Mouse (Mus musculus) heart, postnatal 14 days (tissue): Measurements from ENCODE around the gene Ctla4. TPM values are rescaled to one million over a fixed set of nuclear protein-coding genes. Genes with fewer than 3 reads are reported as not detected.

Source experiments
- DNase-seq, 2 experiments: peaks; one replicate each; pipeline ENCODE4 v3.0.0; 2021 to 2022
- intact Hi-C: fragments of 180-260 bp; cut with DNase I; formaldehyde crosslinking; loops from one replicate; pipeline ENCODE4 v1.15.1; 2025
- long read RNA-seq, 2 experiments: library from polyadenylated mRNA; stranded (forward); transcript quantifications; one replicate each; pipeline ENCODE4 v2.0.0; 2021
- total RNA-seq, 2 experiments: library from RNA; stranded (reverse); gene quantifications; 2 replicates each; pipeline ENCODE4 v1.2.3; 2021

Ctla4 gene
- total RNA-seq, result under 1 TPM; 0.22 to 0.54 TPM
- long read RNA-seq, experiment 1, partial matches to known transcripts, result 0 of 1 reads
- long read RNA-seq, experiment 1, other reads (novel, unspliced or antisense), result 1 of 1 reads
- long read RNA-seq, experiment 2, result 0 reads

DNA sequence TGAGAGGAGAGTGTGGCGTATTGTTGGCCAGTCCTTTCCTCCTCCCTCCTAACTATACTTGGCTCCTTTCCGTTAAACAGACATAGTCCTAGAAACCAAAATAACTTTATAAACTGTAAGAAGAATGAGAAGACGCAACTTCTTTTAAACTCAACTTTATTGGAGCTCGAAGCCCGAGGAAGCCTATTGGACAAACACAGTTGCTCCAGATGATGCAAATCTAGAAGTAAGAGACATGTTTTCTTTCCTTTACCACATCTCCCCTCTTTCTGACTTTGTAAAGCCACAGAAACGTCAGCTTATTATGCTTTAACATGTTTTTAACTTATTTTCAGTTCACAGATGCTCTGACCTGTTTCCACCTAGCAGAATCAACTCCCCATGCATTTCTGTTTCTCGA is at the start of gene Ctla4:
Ctla4 (plus strand) TSS at position 20 of the 400 bp plus-strand sequence.
- no peak for DNase-seq
- intact Hi-C loops, result no loop called here

GRCm38 (mm10) chr1:60839161-60839560 is 47.6 kb upstream of the Ctla4 start:
- no peak for DNase-seq
- intact Hi-C loops, result no loop called here

DNA sequence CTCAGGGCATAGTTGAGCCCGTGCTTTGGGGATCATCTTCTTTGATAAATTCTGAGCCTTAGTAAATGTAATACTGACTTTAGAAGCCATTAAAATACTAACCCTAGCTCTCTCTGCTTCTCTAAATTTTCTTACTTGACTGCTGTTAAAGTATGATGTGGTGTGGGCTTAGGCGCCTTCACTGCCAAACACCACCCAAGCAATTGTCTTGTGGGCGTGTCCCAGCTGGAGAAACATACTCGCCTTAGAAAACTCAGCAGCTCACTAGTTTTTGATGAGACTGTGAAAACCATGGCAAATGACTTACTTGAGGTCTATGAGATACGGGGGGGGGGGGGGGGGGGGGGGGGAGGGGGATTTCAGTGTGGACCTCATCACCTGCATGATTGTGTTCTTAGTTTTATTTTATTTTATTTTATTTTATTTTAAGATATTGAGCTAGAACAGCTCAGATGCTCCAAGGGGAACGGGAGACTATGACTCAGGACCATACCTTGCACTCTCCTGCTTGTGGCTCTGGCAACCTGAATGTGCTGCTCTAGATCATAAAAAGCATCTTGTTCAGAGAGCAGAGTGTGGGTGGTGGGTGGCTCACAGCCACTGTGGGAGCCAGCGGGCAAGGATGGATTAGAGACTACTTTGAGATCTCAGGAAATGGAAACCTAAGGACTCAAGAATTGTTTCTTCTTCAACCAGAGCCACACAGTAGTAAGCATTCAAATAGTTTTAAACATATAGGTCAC is 41.3 kb upstream of the Ctla4 start:
- intact Hi-C loops, result no loop called here
- DNase-seq, result no peak

DNA sequence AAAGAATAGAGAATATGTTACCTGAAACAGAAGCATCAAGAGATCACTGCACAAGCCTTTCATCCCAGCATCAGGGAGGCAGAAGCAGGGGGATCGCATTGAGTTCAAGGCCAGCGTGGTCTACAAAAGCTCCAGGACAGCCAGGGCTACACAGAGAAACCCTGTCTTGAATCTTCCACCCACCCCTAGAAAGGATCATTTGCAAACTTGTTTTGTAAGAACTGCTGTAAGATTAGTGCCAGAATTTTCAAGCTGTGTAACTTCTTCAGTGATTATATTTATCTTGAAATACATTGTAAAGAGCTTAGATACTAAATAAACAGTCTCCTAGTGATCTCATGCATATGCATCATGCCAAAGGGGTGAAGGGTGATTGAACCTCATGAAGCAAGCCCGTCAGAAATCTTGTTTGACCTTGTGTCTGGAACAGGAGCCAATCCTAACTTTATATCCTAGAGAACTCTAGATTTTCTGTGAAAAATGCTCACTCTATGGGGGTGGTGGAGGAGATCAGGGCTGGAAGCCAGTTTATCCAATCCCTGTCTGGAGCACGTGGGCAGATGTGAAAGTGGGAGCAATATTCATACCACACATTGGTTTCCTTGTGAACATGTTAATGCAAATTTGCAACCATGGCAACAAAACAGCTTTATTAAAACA is 40.1 kb upstream of the Ctla4 start:
- intact Hi-C loops, result no loop called here
- DNase-seq, result no peak

GRCm38 (mm10) chr1:60849112-60849511 is 37.7 kb upstream of the Ctla4 start:
- no peak for DNase-seq
- intact Hi-C loops, result no loop called here

- intact Hi-C loops, result loop anchor here (5.0 kb wide), 1 partner anchor 113 kb away; no protein-coding TSS in a partner anchor
- no peak for DNase-seq
These were observed 37.0 kb upstream of the Ctla4 start for GRCm38 (mm10) chr1:60849816-60850215.

DNA sequence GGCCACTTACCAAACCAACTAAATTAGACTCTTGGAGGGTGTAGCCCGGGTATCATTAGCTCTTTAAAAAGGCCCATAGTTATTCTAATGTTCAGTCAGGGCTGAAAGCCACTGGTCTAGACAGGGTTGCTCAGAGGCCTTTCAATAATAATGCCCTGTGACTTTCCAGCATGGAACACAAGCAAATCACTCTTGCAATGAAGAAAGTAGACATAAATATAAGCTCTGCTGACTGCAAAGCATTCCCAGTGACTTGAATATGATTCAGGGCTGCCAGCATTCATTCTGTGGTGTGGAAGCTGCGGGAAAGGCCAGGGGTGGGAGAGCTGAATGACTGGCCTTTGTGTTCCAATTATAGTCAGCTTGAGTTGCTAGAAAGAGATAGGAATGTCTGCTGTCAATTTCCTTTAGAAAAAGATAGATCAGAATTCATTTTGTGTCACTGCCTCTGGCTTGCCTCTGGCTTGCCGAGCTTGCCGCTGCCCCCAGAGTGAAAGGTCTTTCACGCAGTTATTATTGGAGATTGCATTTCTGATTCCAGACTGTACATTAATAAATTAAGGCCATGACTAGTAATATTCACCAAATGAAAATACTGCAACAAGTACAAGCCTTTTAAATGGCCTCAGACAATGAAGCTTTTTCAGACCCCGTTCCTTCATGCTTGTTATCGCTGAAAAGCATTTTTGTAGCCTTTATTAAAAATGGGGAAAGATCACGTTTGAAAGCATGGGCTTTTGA is 35.6 kb upstream of the Ctla4 start:
- intact Hi-C loops, result loop anchor here (5.0 kb wide), 1 partner anchor 114 kb away; no protein-coding TSS in a partner anchor
- DNase-seq, result no peak

GRCm38 (mm10) chr1:60852075-60852769 is 34.6 kb upstream of the Ctla4 start:
- intact Hi-C loops, result loop anchor here (5.0 kb wide), 1 partner anchor 115 kb away; no protein-coding TSS in a partner anchor
- no peak for DNase-seq

- intact Hi-C loops, result loop anchor here (5.0 kb wide), 1 partner anchor 115 kb away; no protein-coding TSS in a partner anchor
- DNase-seq, result no peak
These were observed 34.0 kb upstream of the Ctla4 start for GRCm38 (mm10) chr1:60852770-60853147.

DNA sequence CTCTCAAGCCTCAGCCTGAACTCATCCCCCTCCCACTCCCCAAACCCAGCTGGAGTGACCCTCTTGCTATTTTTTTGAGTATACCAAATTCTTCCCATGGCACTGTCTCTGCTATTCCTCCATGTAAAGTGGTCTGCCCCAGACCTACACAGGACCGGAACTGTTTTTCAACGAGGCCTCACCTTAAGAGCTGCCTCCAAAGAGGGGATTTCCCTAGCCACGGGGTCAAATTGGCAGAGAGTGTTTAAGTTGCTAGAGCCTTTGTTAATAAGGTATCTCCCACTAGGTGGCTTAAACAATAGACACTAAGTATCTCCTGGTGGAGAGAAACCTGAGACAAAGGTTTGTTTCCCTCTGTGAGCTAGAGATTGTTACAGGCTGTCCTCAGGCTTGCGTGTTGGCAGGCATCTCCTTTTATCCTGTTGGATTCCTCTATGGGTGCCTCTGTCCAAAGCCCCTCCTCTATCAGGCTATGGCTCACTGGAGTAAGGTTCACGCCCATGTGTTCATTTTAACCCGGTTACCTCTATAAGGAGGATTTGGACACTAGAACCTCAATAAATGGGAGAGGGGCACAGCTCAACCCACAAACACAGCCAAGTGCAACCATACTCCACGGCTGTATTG is 33.4 kb upstream of the Ctla4 start:
- intact Hi-C loops, result loop anchor here (5.0 kb wide), 1 partner anchor 116 kb away; no protein-coding TSS in a partner anchor
- no peak for DNase-seq

DNA sequence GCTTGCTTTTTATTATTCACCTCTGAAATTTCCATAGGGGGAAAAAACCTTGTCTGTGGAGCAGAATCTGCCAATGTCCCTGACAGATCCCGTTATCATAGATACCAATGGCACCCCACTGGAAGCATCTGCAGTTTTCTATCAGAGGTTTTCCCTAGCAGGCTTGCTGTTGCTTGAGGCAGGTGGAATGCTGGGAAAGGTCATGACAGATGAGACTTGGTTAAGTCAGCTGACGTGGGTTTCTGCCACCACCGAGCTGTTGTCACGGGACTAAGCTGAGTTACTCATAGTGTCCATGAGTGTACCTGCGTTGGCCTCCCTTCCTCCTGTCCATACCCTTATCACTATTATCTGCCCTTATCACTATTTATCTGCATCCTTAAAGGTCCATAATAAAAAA is 32.8 kb upstream of the Ctla4 start:
- DNase-seq, result no peak
- intact Hi-C loops, result loop anchor here (5.0 kb wide), 1 partner anchor 117 kb away; no protein-coding TSS in a partner anchor

- intact Hi-C loops, result loop anchor here (5.0 kb wide), 2 partner anchors 190 to 235 kb away; no protein-coding TSS in a partner anchor
- DNase-seq, result no peak
These were observed 29.2 kb upstream of the Ctla4 start for GRCm38 (mm10) chr1:60857351-60858220.

DNA sequence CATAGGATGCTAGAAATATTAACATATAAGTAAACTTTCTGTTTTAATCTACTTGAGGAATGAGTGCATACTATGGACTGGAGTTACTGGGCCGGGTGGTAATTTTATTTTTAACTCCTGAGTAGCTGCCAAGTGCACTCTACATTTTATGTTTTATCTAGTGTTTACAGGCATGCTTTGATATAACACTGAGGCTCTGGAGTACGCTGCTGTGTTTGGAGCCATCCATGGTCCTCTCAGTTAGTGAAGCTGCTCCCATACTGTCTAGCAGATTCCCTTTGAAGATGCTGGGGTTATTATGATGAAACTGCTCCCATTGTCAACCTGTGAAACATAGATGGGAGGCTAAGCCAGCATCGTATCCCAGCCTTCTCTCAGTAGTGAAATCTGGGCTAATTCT is 27.6 kb upstream of the Ctla4 start:
- no peak for DNase-seq
- intact Hi-C loops, result loop anchor here (5.0 kb wide), 2 partner anchors 192 to 237 kb away; no protein-coding TSS in a partner anchor

GRCm38 (mm10) chr1:60859842-60860241 is 27.0 kb upstream of the Ctla4 start:
- no peak for DNase-seq
- intact Hi-C loops, result loop anchor here (2.0 to 10.0 kb wide), 6 partner anchors 143 to 555 kb away; partner anchors contain the start of genes Abi2, Cd28 and Raph1

- intact Hi-C loops, result loop anchor here (2.0 to 10.0 kb wide), 4 partner anchors 143 to 556 kb away; partner anchors contain the start of genes Abi2, Cd28 and Raph1
- no peak for DNase-seq
These were observed 26.3 kb upstream of the Ctla4 start for GRCm38 (mm10) chr1:60860357-60860946.

GRCm38 (mm10) chr1:60860955-60861354 is 25.8 kb upstream of the Ctla4 start:
- intact Hi-C loops, result loop anchor here (2.0 to 10.0 kb wide), 4 partner anchors 144 to 556 kb away; partner anchors contain the start of genes Abi2, Cd28 and Raph1
- no peak for DNase-seq

- intact Hi-C loops, result loop anchor here (2.0 to 10.0 kb wide), 4 partner anchors 144 to 557 kb away; partner anchors contain the start of genes Abi2, Cd28 and Raph1
- DNase-seq, result no peak
These were observed 25.4 kb upstream of the Ctla4 start for GRCm38 (mm10) chr1:60861431-60861830.

DNA sequence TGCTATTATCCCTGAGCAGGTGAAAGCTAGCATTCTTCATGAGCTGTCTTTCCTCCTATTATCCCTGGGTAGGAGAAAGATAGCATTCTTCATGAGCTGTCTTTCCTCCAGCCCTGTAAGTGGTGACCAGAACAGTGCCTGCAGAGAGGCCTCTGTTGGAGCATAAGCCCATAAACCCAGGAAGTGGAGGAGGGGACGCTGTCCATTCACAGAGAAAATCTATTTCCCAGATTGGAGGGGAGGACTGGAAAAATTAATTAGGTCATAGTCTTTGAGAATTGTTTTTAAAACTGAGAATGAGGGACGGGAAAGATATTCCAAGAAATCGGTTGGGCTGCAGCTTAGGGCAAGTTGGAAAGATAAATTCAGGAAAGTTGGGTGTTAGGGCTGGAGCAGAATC is 24.3 kb upstream of the Ctla4 start:
- intact Hi-C loops, result loop anchor here (2.0 to 10.0 kb wide), 4 partner anchors 98 to 558 kb away; partner anchors contain the start of genes Abi2 and Cd28
- no peak for DNase-seq
